Mouse (Mus musculus) liver, embryonic 14.5 days (tissue): ENCODE data around the gene Eri3.

ENCODE experiments used
- CTCF ChIP-seq: IDR thresholded peaks from 2 replicates; pipeline ENCODE4 v1.5.1; 2016; ENCODE audit warnings: antibody characterized with exemption, low read depth, control low read depth
- EP300 ChIP-seq: IDR thresholded peaks from 2 replicates; pipeline ENCODE4 v1.6.1; 2016; ENCODE audit warnings: antibody characterized with exemption, low read depth

DNA sequence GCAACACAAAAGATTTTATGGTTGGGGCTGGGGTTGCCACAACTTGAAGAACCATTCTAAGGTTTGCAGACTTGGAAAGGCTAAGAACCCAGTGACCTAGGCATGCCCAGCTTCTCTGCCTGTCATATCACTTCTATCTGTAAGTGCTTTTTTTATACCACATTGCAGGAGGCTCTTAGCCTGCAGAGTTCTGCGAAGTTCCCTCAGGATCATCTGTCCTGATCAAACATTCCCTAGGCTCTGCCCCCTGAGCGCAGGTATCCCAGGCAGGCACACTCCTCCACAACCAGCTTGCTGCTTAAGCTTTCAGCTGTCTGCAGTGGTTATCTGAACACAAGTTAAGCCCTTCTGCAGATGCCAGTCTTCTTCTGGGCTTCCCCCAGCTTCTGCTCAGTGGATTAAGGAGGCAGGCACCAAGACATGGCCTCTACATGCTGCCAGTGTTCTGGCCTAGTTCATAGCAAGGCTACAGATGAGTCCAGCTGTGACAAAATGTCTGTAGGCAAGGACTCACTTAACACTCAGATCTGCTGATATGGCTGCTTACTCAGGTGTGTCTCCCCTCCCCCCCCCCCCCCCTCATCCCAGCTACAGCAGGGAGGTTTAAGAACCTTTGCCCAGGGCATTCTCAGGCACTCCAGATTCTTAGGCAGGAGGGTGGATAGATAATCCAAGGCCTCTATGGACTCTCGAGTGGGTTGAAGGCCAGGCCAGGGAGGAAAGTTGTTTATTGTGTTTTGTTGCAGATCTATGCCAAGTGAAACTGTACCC is 158.8 kb downstream of the Eri3 start:
- no peak for TF ChIP-seq CTCF
- TF ChIP-seq EP300: no peak
